Mouse (Mus musculus): ENCODE data around the gene Tex28. TPM values are rescaled to one million over a fixed set of nuclear protein-coding genes. Genes with fewer than 3 reads are reported as not detected.

Tex28 gene
- polyA plus RNA-seq, 1 experiment from 2014 or later = not detected

Other genes with a start within 250 kb of the Tex28 start
- gene Arhgap4, start 246.0 kb downstream of the Tex28 start, polyA plus RNA-seq (2016; fragmentation: Nextera tagmentation; extraction: Ambion mirVana) = 2.7 and 3.0 TPM in 2 replicates
- 136 and 147 TPM in 2 replicates for gene Naa10, start 245.9 kb downstream of the Tex28 start, polyA plus RNA-seq (2016; fragmentation: Nextera tagmentation; extraction: Ambion mirVana)
- 19.7 and 24.7 TPM in 2 replicates for gene Renbp, start 237.0 kb downstream of the Tex28 start, polyA plus RNA-seq (2016; fragmentation: Nextera tagmentation; extraction: Ambion mirVana)
- 71.0 and 71.3 TPM in 2 replicates for gene Hcfc1, start 201.5 kb downstream of the Tex28 start, polyA plus RNA-seq (2016; fragmentation: Nextera tagmentation; extraction: Ambion mirVana)
- gene Irak1, start 143.9 kb downstream of the Tex28 start, polyA plus RNA-seq (2016; fragmentation: Nextera tagmentation; extraction: Ambion mirVana) = 61.1 and 64.6 TPM in 2 replicates
- gene Opn1mw, start 40.4 kb downstream of the Tex28 start, polyA plus RNA-seq (2016; fragmentation: Nextera tagmentation; extraction: Ambion mirVana) = not detected in 2 replicates
- gene Mecp2, start 32.5 kb downstream of the Tex28 start, polyA plus RNA-seq (2016; fragmentation: Nextera tagmentation; extraction: Ambion mirVana) = 14.8 and 15.6 TPM in 2 replicates
- gene Tktl1, start 9.4 kb upstream of the Tex28 start, polyA plus RNA-seq (2016; fragmentation: Nextera tagmentation; extraction: Ambion mirVana) = 0.08 TPM in 1 of 2 replicates, not detected in the other
- 359 and 360 TPM in 2 replicates for gene Flna, start 82.0 kb upstream of the Tex28 start, polyA plus RNA-seq (2016; fragmentation: Nextera tagmentation; extraction: Ambion mirVana)
- 21.9 and 24.4 TPM in 2 replicates for gene Emd, start 86.8 kb upstream of the Tex28 start, polyA plus RNA-seq (2016; fragmentation: Nextera tagmentation; extraction: Ambion mirVana)
- gene Rpl10, start 103.0 kb upstream of the Tex28 start, polyA plus RNA-seq (2016; fragmentation: Nextera tagmentation; extraction: Ambion mirVana) = 745 and 775 TPM in 2 replicates
- 84.4 and 85.7 TPM in 2 replicates for gene Taz, start 114.1 kb upstream of the Tex28 start, polyA plus RNA-seq (2016; fragmentation: Nextera tagmentation; extraction: Ambion mirVana)
- 9.1 and 9.6 TPM in 2 replicates for gene Dnase1l1, start 114.5 kb upstream of the Tex28 start, polyA plus RNA-seq (2016; fragmentation: Nextera tagmentation; extraction: Ambion mirVana)
- 114 and 120 TPM in 2 replicates for gene Atp6ap1, start 129.3 kb upstream of the Tex28 start, polyA plus RNA-seq (2016; fragmentation: Nextera tagmentation; extraction: Ambion mirVana)
- gene Gdi1, start 137.2 kb upstream of the Tex28 start, polyA plus RNA-seq (2016; fragmentation: Nextera tagmentation; extraction: Ambion mirVana) = 305 and 323 TPM in 2 replicates
- 66.3 and 68.5 TPM in 2 replicates for gene Fam50a, start 145.2 kb upstream of the Tex28 start, polyA plus RNA-seq (2016; fragmentation: Nextera tagmentation; extraction: Ambion mirVana)
- gene Plxna3, start 161.2 kb upstream of the Tex28 start, polyA plus RNA-seq (2016; fragmentation: Nextera tagmentation; extraction: Ambion mirVana) = 25.1 and 31.1 TPM in 2 replicates
- 114 and 122 TPM in 2 replicates for gene Lage3, start 185.8 kb upstream of the Tex28 start, polyA plus RNA-seq (2016; fragmentation: Nextera tagmentation; extraction: Ambion mirVana)
- 62.1 and 62.2 TPM in 2 replicates for gene Ubl4a, start 205.4 kb upstream of the Tex28 start, polyA plus RNA-seq (2016; fragmentation: Nextera tagmentation; extraction: Ambion mirVana)
- 16.4 and 18.2 TPM in 2 replicates for gene Slc10a3, start 205.5 kb upstream of the Tex28 start, polyA plus RNA-seq (2016; fragmentation: Nextera tagmentation; extraction: Ambion mirVana)
- 34.2 and 34.3 TPM in 2 replicates for gene Fam3a, start 225.4 kb upstream of the Tex28 start, polyA plus RNA-seq (2016; fragmentation: Nextera tagmentation; extraction: Ambion mirVana)
- gene Ikbkg, start 225.5 kb upstream of the Tex28 start, polyA plus RNA-seq (2016; fragmentation: Nextera tagmentation; extraction: Ambion mirVana) = 19.4 and 20.0 TPM in 2 replicates

Data from embryonic facial prominence, embryonic 12.5 days (tissue).